Mouse (Mus musculus) liver, adult (tissue): ENCODE data around the gene Dph3.

Source experiments
- GATA4 ChIP-seq: IDR thresholded peaks from 2 replicates; pipeline ENCODE4 v1.6.1; 2014; ENCODE audit warnings: mild to moderate bottlenecking, low read length; ENCODE audit not compliant: insufficient replicate concordance

Dph3 gene

GRCm38 (mm10) chr14:32086226-32086625, 697 bp upstream of the Dph3 start:
- TF ChIP-seq GATA4: no peak

GRCm38 (mm10) chr14:32084761-32085485, 606 bp downstream of the Dph3 start, which contains the start of gene Oxnad1:
TSS of gene Oxnad1 (plus strand) at chr14:32085374.
- no peak for TF ChIP-seq GATA4

- TF ChIP-seq GATA4: no peak
Measured at GRCm38 (mm10) chr14:32083466-32083865, 2.1 kb downstream of the Dph3 start.

GRCm38 (mm10) chr14:32082891-32083290, 2.6 kb downstream of the Dph3 start:
- no peak for TF ChIP-seq GATA4

GRCm38 (mm10) chr14:32081026-32081425, 4.5 kb downstream of the Dph3 start:
- TF ChIP-seq GATA4: no peak

GRCm38 (mm10) chr14:32076896-32077575, 8.5 kb downstream of the Dph3 start:
- TF ChIP-seq GATA4: no peak

- TF ChIP-seq GATA4: no peak
Measured at GRCm38 (mm10) chr14:32073901-32074300, 11.6 kb downstream of the Dph3 start.

- TF ChIP-seq GATA4: no peak
Measured at GRCm38 (mm10) chr14:32073211-32073685, 12.3 kb downstream of the Dph3 start.

- no peak for TF ChIP-seq GATA4
Measured at GRCm38 (mm10) chr14:32072807-32073206, 12.7 kb downstream of the Dph3 start.

- TF ChIP-seq GATA4: no peak
Measured at GRCm38 (mm10) chr14:32061398-32061797, 24.1 kb downstream of the Dph3 start.

GRCm38 (mm10) chr14:32057664-32058063, 27.9 kb downstream of the Dph3 start:
- no peak for TF ChIP-seq GATA4

GRCm38 (mm10) chr14:32056675-32057074, 28.9 kb downstream of the Dph3 start:
- no peak for TF ChIP-seq GATA4

GRCm38 (mm10) chr14:32055781-32056180, 29.7 kb downstream of the Dph3 start:
- no peak for TF ChIP-seq GATA4

- TF ChIP-seq GATA4: no peak
Measured at GRCm38 (mm10) chr14:32054788-32055187, 30.7 kb downstream of the Dph3 start.

- no peak for TF ChIP-seq GATA4
Measured at GRCm38 (mm10) chr14:32053895-32054294, 31.6 kb downstream of the Dph3 start.

GRCm38 (mm10) chr14:32050171-32050570, 35.4 kb downstream of the Dph3 start:
- no peak for TF ChIP-seq GATA4

GRCm38 (mm10) chr14:32046357-32046756, 39.2 kb downstream of the Dph3 start:
- TF ChIP-seq GATA4: no peak

GRCm38 (mm10) chr14:32042108-32042507, 43.4 kb downstream of the Dph3 start:
- TF ChIP-seq GATA4: no peak
